Mouse (Mus musculus) CH12.LX (cell line): ENCODE measurements around the gene Rras. TPM values are rescaled to one million over a fixed set of nuclear protein-coding genes. Genes with fewer than 3 reads are reported as not detected.
A peak's percentile ranks its signal among the peaks of the same experiment; 100 is the strongest.
"Not testable (repeated sequence)": the region's sequence is repeated elsewhere in the genome, so short reads cannot be mapped to it uniquely, and the experiment has no call there.

Experiments
- DNase-seq: peaks from one replicate; pipeline ENCODE4 v3.0.0-alpha.2; 2013; ENCODE audit errors: extremely low read depth
- H3K27ac ChIP-seq: 2 replicates; pipeline ENCODE4 v1.5.1; 2012; ENCODE audit warnings: low read depth, mild to moderate bottlenecking, control low read depth, moderate library complexity; ENCODE audit not compliant: insufficient read depth
- H3K27me3 ChIP-seq: replicated peaks from 2 replicates; pipeline ENCODE3; 2012; ENCODE audit warnings: inconsistent platforms
- H3K36me3 ChIP-seq, 2 experiments: replicated peaks in 1 of 2; 2 replicates each; pipeline versions ENCODE3 to v1.6.1; 2012; ENCODE audit warnings: inconsistent platforms in 1 of 2, low read length in 1 of 2, mild to moderate bottlenecking in 1 of 2, mixed read lengths in 1 of 2, moderate library complexity in 1 of 2; ENCODE audit not compliant: control insufficient read depth in 1 of 2, insufficient read depth in 1 of 2
- H3K4me1 ChIP-seq, 2 experiments: 2 replicates each; pipeline ENCODE4 v1.6.1; 2012; ENCODE audit warnings: inconsistent platforms in 1 of 2, moderate library complexity in 1 of 2; ENCODE audit not compliant: insufficient read depth in 2 of 2, control insufficient read depth in 1 of 2
- H3K4me2 ChIP-seq: 2 replicates; pipeline ENCODE4 v1.6.1; 2012; ENCODE audit warnings: low read depth, mild to moderate bottlenecking, control low read depth; ENCODE audit not compliant: poor library complexity, insufficient read depth, severe bottlenecking
- H3K4me3 ChIP-seq, 3 experiments: fragments of 150-350 bp in 1 of 3; sonication (generic) in 1 of 3; replicated peaks in 1 of 3; 2 replicates each; pipeline versions ENCODE3 to v1.5.1; 2011 to 2012; ENCODE audit warnings: low read depth in 2 of 3, low read length in 2 of 3, mild to moderate bottlenecking in 2 of 3, moderate library complexity in 2 of 3, control low read depth in 1 of 3, improper control_type of control experiment in 1 of 3, inconsistent platforms in 1 of 3, mixed read lengths in 1 of 3; ENCODE audit not compliant: poor library complexity in 1 of 3
- H3K79me2 ChIP-seq: replicated peaks from 2 replicates; pipeline ENCODE4 v1.6.1; 2012; ENCODE audit warnings: mild to moderate bottlenecking, moderate library complexity; ENCODE audit not compliant: control insufficient read depth, poor library complexity, insufficient read depth, severe bottlenecking; ENCODE audit errors: extremely low read depth
- H3K9ac ChIP-seq: 2 replicates; pipeline ENCODE4 v1.6.1; 2012; ENCODE audit warnings: low read depth, mild to moderate bottlenecking, control low read depth, moderate library complexity; ENCODE audit not compliant: insufficient read depth
- H3K9me3 ChIP-seq: replicated peaks from 2 replicates; pipeline ENCODE3; 2012; ENCODE audit warnings: low read length, inconsistent platforms, mixed read lengths
- CTCF ChIP-seq, 2 experiments: IDR thresholded peaks in 1 of 2; conservative IDR thresholded peaks in 1 of 2; 2 replicates each; pipeline ENCODE4 v1.5.1; 2011 to 2012; ENCODE audit warnings: low read depth in 2 of 2, low read length in 2 of 2, improper control_type of control experiment in 1 of 2, inconsistent platforms in 1 of 2, mild to moderate bottlenecking in 1 of 2, moderate library complexity in 1 of 2
- ETS1 ChIP-seq: conservative IDR thresholded peaks from 2 replicates; pipeline ENCODE4 v1.6.1; 2012; ENCODE audit warnings: low read depth, mild to moderate bottlenecking, inconsistent platforms, low read length, improper control_type of control experiment, moderate library complexity
- HCFC1 ChIP-seq: IDR thresholded peaks from 2 replicates; pipeline ENCODE4 v1.6.1; 2012; ENCODE audit warnings: low read depth, mild to moderate bottlenecking, inconsistent platforms, low read length, improper control_type of control experiment
- MAX ChIP-seq: IDR thresholded peaks from 2 replicates; pipeline ENCODE4 v1.6.1; 2011; ENCODE audit warnings: low read length, improper control_type of control experiment
- MAZ ChIP-seq: IDR thresholded peaks from 2 replicates; pipeline ENCODE4 v1.6.1; 2012; ENCODE audit warnings: low read depth, mild to moderate bottlenecking, inconsistent platforms, low read length, improper control_type of control experiment, moderate library complexity
- NELFE ChIP-seq: IDR thresholded peaks from 2 replicates; pipeline ENCODE4 v1.6.1; 2011; ENCODE audit warnings: low read depth, low read length, improper control_type of control experiment
- NRF1 ChIP-seq: IDR thresholded peaks from 2 replicates; pipeline ENCODE4 v1.6.1; 2014; ENCODE audit warnings: low read depth, mild to moderate bottlenecking, inconsistent platforms, low read length, improper control_type of control experiment, moderate library complexity
- SIN3A ChIP-seq: IDR thresholded peaks from 2 replicates; pipeline ENCODE4 v1.6.1; 2012; ENCODE audit warnings: low read length, improper control_type of control experiment, inconsistent platforms
- TBP ChIP-seq: conservative IDR thresholded peaks from 2 replicates; pipeline ENCODE4 v1.6.1; 2011; ENCODE audit warnings: low read depth, low read length, improper control_type of control experiment
- dilution Hi-C: fragments of 300-500 bp; cut with MboI; formaldehyde crosslinking; loops from 2 replicates; pipeline ENCODE4 v1.14.3; 2020; ENCODE audit warnings: low sequenced_read_pairs; ENCODE audit not compliant: extremely low pct_unique_long_range_greater_than_20kb, extremely low pct_ligation_motif_present
- in situ Hi-C: fragments of 300-500 bp; cut with MboI; formaldehyde crosslinking; loops from 3 replicates; pipeline ENCODE4 v1.14.3; 2019; ENCODE audit warnings: low sequenced_read_pairs, low pct_ligation_motif_present, low pct_unique_long_range_greater_than_20kb, mixed read lengths
- polyA plus RNA-seq: library from polyadenylated mRNA; unstranded; fragments of >175 nt; gene quantifications from 2 replicates; pipeline ENCODE4 v1.2.1, GENCODE M21; 2012; ENCODE audit warnings: low read depth; ENCODE audit not compliant: insufficient read length
- total RNA-seq, 2 experiments: library from RNA; depleted of rRNA; stranded (reverse); fragments of 300-350 nt in 1 of 2; fragments of >200 nt in 1 of 2; gene quantifications; 2 replicates each; pipeline ENCODE4 v1.2.3; 2012 to 2014

Gene Rras
- total and polyA plus RNA-seq, 3 experiments: 7.2 to 19.8 (median 10.6) TPM

DNA sequence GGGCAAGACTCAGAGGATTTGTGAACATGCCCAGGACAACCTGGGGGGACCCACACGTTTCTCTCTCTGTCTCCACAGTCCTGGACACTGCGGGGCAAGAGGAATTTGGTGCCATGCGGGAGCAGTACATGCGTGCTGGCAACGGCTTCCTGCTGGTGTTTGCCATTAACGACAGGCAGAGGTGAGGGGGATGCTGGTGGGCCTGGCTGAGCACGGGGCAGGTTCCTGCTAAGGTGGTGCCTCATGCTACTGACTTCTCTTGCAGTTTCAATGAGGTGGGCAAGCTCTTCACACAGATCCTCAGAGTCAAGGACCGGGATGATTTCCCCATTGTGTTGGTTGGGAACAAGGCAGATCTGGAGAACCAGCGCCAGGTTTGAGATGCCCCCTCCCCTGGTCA is 2.5 kb downstream of the Rras start:
- TF ChIP-seq NELFE (no peak), NRF1 (no peak), MAZ (no peak), MAX (no peak), SIN3A (no peak), ETS1 (no peak)

DNA sequence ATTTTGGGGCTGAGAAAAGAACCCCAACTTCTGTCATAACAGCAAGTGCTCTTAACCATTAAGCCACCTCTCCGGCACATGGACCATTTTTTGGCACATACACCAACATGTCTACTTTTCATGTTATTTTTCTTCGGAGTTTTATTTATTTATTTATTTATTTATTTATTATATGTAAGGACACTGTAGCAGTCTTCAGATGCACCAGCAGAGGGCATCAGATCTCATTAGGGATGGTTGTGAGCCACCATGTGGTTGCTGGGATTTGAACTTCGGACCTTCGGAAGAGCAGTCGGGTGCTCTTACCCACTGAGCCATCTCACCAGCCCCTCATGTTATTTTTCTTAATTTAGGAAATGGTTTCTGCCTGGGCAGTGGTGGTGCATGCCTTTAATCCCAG is 6.0 kb downstream of the Rras start:
- H3K4me3 ChIP-seq, dilution Hi-C loops, H3K9me3 ChIP-seq, H3K4me2 ChIP-seq, DNase-seq, in situ Hi-C loops, H3K27me3 ChIP-seq, H3K9ac ChIP-seq, H3K27ac ChIP-seq, H3K79me2 ChIP-seq, H3K4me1 ChIP-seq: not testable (repeated sequence)
- H3K36me3 ChIP-seq: peaks cover 10 to 52% of the 10 kb centered on the region in 2 experiments

More for the DNA sequence above, 2.5 kb downstream of the Rras start:
- Histone ChIP-seq H3K4me3 (no peak overlapping the region), H3K4me1 (peaks cover 0 to 13% of the 10 kb centered on the region in 2 experiments; a peak in 2 of 4 replicates), H3K27ac (no peak overlapping the region), H3K36me3 (peaks cover 0 to 22% of the 10 kb centered on the region in 2 experiments), H3K9me3 (no peaks in the 10 kb centered on the region), H3K79me2 (peaks cover 6% of the 10 kb centered on the region), H3K4me2 (no peak overlapping the region), H3K27me3 (no peaks in the 10 kb centered on the region), H3K9ac (no peak overlapping the region)
- dilution Hi-C loops (no loop called here), in situ Hi-C loops (no loop called here)
- DNase-seq: no peak

GRCm38 (mm10) chr7:45024281-45025248 is 6.8 kb downstream of the Rras start:
- Histone ChIP-seq H3K4me1 (no peaks in the 10 kb centered on the region; a peak in 1 of 4 replicates), H3K9me3 (no peaks in the 10 kb centered on the region), H3K27me3 (no peaks in the 10 kb centered on the region), H3K27ac (no peak overlapping the region), H3K4me2 (no peak overlapping the region), H3K36me3 (peaks cover 17 to 61% of the 10 kb centered on the region in 2 experiments), H3K79me2 (no peaks in the 10 kb centered on the region), H3K4me3 (no peak overlapping the region), H3K9ac (no peak overlapping the region)
- in situ Hi-C loops (no loop called here), dilution Hi-C loops (no loop called here)
- DNase-seq: no peak
- TF ChIP-seq CTCF (conservative IDR thresholded peaks at IDR 0.05 in 1 of 2, IDR thresholded peaks at IDR 0.05 in 1 of 2; ENCODE audit: low read depth in 2 of 2, low read length in 2 of 2) (peak in 1 of 2 experiments; percentile 25; a peak in 1 of 4 replicates), HCFC1 (no peak), TBP (no peak)
